Mouse (Mus musculus): ENCODE measurements around the gene Arhgap25.
"Not testable (repeated sequence)": the region's sequence is repeated elsewhere in the genome, so short reads cannot be mapped to it uniquely, and the experiment has no call there.

Gene Arhgap25

DNA sequence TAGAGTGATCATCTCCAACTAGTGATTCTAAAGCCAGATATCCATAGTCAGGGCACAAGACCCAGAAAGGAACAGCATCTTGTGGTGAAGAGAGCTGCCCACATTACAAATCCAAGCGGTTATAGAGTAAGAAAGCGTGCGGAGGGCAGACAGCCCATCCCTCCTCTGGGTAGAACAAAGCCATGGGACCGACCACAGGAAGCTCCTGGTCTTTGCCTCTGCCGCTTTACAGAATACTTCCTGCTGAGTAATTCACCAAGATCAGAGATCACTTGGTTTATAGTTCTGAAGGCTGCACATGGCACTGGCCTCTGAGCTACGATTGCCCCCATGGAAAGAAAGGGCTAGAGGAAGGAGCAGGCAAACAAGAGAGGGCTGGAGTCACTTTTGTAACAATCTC is 30.6 kb downstream of the Arhgap25 start:
- DNase-seq, result no peak

DNA sequence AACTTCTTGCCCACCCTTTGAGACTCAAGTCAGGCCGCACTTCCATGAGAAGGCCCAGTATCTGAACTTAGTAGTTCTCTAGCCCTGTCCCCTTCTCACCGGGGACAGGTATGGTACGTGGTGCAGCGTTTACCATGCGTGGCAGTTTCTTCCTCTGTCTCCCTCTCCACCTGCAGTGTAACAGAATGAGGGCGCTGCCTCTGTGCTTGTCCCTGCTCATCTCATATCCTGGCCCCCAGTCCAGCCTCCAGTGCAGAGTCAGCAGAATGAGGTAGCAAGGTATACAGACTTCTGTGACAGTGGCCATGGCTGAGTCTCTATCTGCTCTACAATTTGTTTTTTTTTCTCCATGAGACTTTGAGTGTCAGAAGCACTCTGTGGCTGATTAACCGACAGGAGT is 32.4 kb downstream of the Arhgap25 start:
- no peak for DNase-seq

GRCm38 (mm10) chr6:87499791-87500190 is 33.3 kb downstream of the Arhgap25 start:
- DNase-seq, result no peak

DNA sequence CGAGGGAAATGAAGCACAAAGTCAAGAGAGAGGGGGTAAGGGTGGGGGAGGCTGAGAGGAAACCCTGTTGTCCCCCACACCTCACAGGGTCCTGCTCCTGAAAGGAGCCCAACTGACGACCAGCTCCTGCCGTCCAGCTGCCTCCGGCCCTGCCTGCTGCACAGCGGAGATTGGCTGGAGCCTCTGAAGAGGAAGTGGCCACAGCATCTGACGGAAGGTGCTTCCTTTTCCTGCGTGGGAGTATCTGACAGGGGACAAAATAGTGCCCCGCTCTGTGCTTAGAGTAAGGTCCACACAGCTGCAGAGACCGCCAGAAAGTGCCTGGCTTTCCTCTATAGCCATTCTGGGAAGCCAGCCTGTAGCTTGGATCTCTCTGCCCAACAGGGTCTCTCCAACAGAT is 36.9 kb downstream of the Arhgap25 start:
- DNase-seq, result no peak

DNA sequence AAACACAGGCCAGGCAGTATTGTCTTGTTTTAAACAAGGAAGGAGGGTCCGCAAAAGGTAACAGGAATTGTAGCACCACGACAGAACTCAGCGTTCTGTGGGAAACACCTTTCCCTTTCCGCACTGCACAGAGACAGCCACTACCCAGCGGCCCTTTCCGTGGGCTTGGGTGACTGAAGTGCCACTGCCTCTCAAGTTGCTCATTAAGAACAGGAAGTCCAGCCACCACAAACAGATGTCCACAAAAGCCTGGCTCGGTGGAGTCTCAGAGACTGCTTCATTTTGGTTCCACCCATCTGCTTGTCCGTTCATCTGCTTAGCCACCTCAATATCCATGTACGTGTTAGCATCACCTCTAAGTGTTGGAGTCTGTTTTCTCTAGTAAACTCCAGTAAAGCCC is 38.7 kb downstream of the Arhgap25 start:
- DNase-seq, result no peak

GRCm38 (mm10) chr6:87487657-87488426 is 45.2 kb downstream of the Arhgap25 start:
- no peak for DNase-seq

- DNase-seq, result no peak
These were observed 48.3 kb downstream of the Arhgap25 start for GRCm38 (mm10) chr6:87484806-87485205.

DNA sequence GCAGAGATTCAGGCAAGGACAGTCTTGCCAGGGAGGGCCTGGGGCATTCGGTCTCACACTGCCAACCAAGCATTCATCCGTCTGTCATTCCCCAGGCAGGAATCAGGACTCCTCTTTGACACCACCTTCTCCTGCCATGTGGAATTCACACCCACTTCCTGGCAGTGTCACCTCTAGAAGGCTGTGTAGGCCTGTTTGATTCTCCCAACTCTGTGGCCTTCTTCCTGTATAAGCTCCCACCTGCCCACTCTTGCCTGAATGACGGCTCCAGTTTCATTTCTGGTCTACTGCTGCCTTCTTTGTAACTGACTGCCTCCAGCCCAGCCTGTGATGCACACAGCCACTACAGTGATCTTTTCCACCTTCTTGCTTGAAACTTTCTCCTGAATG is 49.2 kb downstream of the Arhgap25 start:
- DNase-seq, result no peak

GRCm38 (mm10) chr6:87483224-87483899 is 49.7 kb downstream of the Arhgap25 start:
- no peak for DNase-seq

GRCm38 (mm10) chr6:87479291-87479999 is 53.6 kb downstream of the Arhgap25 start:
- no peak for DNase-seq

DNA sequence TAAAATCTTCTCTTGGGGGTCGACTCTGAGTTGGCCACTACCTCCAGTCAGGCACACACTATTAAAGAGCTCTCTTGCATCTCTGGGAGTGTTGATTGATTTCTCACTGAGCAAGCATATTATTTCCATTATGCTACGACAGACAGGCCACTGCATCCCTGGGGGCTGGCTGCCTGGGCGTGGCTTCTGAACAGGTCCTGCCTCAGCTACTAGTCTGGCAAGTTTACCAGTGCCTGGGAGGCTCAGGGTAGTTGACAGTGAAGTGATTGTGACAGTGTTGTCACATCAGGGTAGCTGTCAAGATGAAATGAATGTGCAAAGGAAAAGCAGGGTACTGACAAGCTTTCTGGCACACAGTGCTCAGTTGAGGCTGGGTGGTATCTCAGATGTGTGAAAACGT is 54.2 kb downstream of the Arhgap25 start:
- no peak for DNase-seq

GRCm38 (mm10) chr6:87475223-87475622 is 57.8 kb downstream of the Arhgap25 start:
- no peak for DNase-seq

DNA sequence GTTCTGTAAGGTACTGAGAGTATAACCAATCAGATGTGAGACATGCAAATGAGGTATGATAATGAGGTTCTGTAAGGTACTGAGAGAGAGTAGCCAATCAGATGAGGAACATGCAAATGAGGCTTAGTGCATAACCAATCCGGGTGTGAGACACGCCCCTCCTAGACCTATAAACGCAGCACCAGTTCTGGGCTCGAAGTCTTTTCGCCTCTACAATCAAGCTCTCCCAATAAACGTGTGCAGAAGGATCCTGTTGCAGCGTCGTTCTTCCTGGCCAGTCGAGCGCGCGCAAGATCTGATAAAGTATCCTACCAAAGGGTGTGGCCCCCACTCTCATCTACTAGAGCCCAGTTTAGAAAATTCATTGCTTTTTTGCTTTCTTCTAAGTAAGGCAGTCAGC is 63.0 kb downstream of the Arhgap25 start:
- DNase-seq, result not testable (repeated sequence)

- no peak for DNase-seq
These were observed 64.7 kb downstream of the Arhgap25 start for GRCm38 (mm10) chr6:87468372-87468771.

- no peak for DNase-seq
These were observed 65.7 kb downstream of the Arhgap25 start for GRCm38 (mm10) chr6:87467373-87467772.

- peak; percentile 80 to 86 for DNase-seq
These were observed 66.8 kb downstream of the Arhgap25 start for GRCm38 (mm10) chr6:87466221-87466620.

DNA sequence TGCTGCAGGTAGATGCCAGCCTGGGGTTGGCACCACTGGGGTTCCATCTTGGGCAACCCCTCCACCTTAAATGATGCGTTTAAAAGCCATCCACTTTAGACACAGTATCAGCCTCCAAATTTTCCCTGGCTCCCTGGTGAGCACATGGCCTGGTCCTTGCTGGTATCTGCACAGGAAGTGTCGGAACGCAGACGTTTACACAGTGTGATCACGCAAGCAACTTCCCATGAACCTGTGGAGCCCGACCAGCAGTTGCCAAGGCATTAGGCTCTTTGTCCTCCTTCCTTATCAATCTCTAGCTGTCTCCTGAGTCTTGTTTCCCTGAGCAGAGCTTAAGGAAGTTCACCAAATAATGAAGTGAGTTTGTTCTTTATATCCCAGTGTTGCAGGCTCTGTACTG is 77.6 kb downstream of the Arhgap25 start:
- no peak for DNase-seq

DNA sequence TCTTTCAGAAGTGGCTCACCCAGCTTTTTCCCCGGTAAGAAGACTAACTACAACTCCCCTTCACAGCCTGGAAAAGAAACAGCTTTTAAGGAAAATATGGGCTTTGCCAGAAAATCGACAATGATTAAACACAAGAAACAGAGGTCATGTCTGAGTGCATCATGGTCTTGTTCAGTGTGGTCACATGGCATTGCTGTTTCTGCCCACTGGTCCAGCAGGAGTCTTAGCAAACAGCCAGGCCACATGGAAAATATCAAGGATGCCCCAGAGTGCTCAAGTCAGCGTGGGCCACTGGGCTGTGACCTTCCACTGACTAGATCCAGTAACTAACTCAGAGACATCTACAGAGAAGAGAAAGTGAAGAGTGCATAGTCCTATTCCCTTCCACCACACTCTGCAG is 81.3 kb downstream of the Arhgap25 start:
- DNase-seq, result no peak

- peak; percentile 38 to 57 for DNase-seq
These were observed 82.0 kb downstream of the Arhgap25 start for GRCm38 (mm10) chr6:87451016-87451415.

GRCm38 (mm10) chr6:87449534-87449933 is 83.5 kb downstream of the Arhgap25 start:
- no peak for DNase-seq

DNA sequence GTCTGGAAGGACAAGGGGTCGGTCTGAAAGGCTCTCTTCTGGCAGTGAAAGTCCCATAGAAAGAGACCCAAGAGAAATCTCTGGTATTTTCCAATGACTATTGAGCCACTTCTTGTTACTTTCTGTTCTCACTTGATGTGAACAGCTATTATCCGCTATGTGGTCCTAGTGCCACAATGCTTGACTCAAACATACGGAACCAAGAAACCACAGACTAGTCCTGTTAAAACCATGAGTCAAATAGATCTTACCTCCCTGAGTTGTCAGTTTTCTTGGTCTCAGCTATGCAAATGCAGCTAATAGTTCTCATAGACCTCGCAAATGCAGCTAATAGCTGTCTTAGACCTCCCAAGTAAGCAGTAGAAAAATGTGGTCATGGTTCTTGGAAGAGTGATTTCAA is 85.8 kb downstream of the Arhgap25 start:
- DNase-seq, result no peak

DNA sequence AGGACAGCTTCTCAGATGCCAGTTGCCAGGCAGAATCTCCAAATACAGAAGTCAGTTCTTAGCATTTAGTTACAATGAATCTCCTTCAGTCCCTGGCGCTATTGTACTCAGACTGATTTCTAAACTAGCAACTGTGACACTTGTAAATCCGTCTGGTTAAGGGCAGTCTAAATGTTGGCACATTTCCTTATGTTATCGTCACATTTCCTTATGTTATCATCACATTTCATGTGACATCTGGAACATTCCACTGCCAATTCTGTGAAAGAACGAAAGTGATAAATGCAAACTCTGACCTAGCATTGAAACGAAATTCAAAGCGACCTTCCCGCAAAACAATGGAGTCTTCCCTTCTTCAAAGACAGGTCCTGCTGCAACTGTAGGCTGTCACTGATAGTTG is 87.8 kb downstream of the Arhgap25 start:
- no peak for DNase-seq

- DNase-seq, result no peak
These were observed 89.8 kb downstream of the Arhgap25 start for GRCm38 (mm10) chr6:87443253-87443652.

GRCm38 (mm10) chr6:87436745-87437144 is 96.3 kb downstream of the Arhgap25 start:
- DNase-seq, result no peak
